Comparison of ENCODE assay signal across 7 mouse cellular contexts in genomic region chr5:96163396-96164020, GRCm38 (mm10). TPM values are rescaled to one million over a fixed set of nuclear protein-coding genes. Genes with fewer than 3 reads are reported as not detected.
A peak's percentile ranks its signal among the peaks of the same experiment; 100 is the strongest.
DNase-seq lines count a peak whose midpoint lies in the region; ATAC-seq lines count a peak whose summit lies in the region.

No protein-coding gene starts in this region.

- no peaks in the 10 kb centered on the region for H3K27me3 ChIP-seq in lung, embryonic 15.5 days
- H3K27me3 ChIP-seq in embryonic facial prominence, embryonic 13.5 days = no peaks in the 10 kb centered on the region
- no peaks in the 10 kb centered on the region for H3K27me3 ChIP-seq in limb, embryonic 12.5 days
- H3K27me3 ChIP-seq in splenic B cell, adult 2 months (ENCODE audit: control insufficient read depth, insufficient read depth, low read length, poor library complexity, severe bottlenecking) = no peaks in the 10 kb centered on the region

- no peaks in the 10 kb centered on the region for H3K36me3 ChIP-seq in lung, embryonic 15.5 days
- H3K36me3 ChIP-seq in embryonic facial prominence, embryonic 13.5 days = no peaks in the 10 kb centered on the region
- H3K36me3 ChIP-seq in limb, embryonic 12.5 days = no peaks in the 10 kb centered on the region
- H3K36me3 ChIP-seq in splenic B cell, adult 2 months (ENCODE audit: control insufficient read depth, insufficient read depth, low read length, poor library complexity, severe bottlenecking) = no peaks in the 10 kb centered on the region

- no peak for ATAC-seq in lung, embryonic 15.5 days (ENCODE audit: borderline replicate concordance, extremely low read depth, low FRiP score, low TSS enrichment)
- no peak for ATAC-seq in embryonic facial prominence, embryonic 13.5 days (ENCODE audit: insufficient number of reproducible peaks, insufficient read depth, low FRiP score, low TSS enrichment, low read depth)
- no peak for ATAC-seq in limb, embryonic 12.5 days (ENCODE audit: insufficient number of reproducible peaks, insufficient read depth, low FRiP score, low TSS enrichment, low read depth)
- no peak for ATAC-seq in megakaryocyte-erythroid progenitor cell, adult 5-6 weeks (replicated peaks; ENCODE audit: low FRiP score, low TSS enrichment, poor library complexity, severe bottlenecking)

- H3K9ac ChIP-seq in lung, embryonic 15.5 days = peak overlapping the region; percentile 59
- H3K9ac ChIP-seq in embryonic facial prominence, embryonic 13.5 days = peak overlapping the region; percentile 99
- peak overlapping the region; percentile 99 for H3K9ac ChIP-seq in limb, embryonic 12.5 days (replicated peaks)

- no peaks in the 10 kb centered on the region for H3K9me3 ChIP-seq in lung, embryonic 15.5 days
- H3K9me3 ChIP-seq in embryonic facial prominence, embryonic 13.5 days = no peaks in the 10 kb centered on the region
- 0 out of 2 replicates have a peak, but pooled peaks cover 3% of the 10 kb centered on the region for H3K9me3 ChIP-seq in limb, embryonic 12.5 days

- peaks cover 20% of the 10 kb centered on the region for H3K4me1 ChIP-seq in lung, embryonic 15.5 days
- peaks cover 16% of the 10 kb centered on the region for H3K4me1 ChIP-seq in embryonic facial prominence, embryonic 13.5 days
- H3K4me1 ChIP-seq in limb, embryonic 12.5 days (replicated peaks) = peaks cover 18% of the 10 kb centered on the region

- H3K27ac ChIP-seq in lung, embryonic 15.5 days = peak overlapping the region; percentile 99
- H3K27ac ChIP-seq in embryonic facial prominence, embryonic 13.5 days = peak overlapping the region; percentile 97
- H3K27ac ChIP-seq in limb, embryonic 12.5 days = peak overlapping the region; percentile 100

- no peak for DNase-seq in lung, postnatal 14 days
- DNase-seq in splenic B cell, adult 2 months (ENCODE audit: low read depth, low spot score) = peak; percentile 66
- no peak for DNase-seq in adrenal gland, postnatal 4 days (ENCODE audit: low spot score in 2 of 2)

- peak overlapping the region; percentile 93 for H3K4me3 ChIP-seq in lung, embryonic 15.5 days
- peak overlapping the region; percentile 98 for H3K4me3 ChIP-seq in embryonic facial prominence, embryonic 13.5 days
- H3K4me3 ChIP-seq in limb, embryonic 12.5 days (replicated peaks) = peak overlapping the region; percentile 91

- WGBS in lung, embryonic 15.5 days = 2% methylated on average over 1 of the region's 1 CpGs
- whole genome bisulfite sequencing in embryonic facial prominence, embryonic 13.5 days = 6% methylated on average over 1 of the region's 1 CpGs
- WGBS in limb, embryonic 12.5 days = 2% methylated on average over 1 of the region's 1 CpGs

- H3K4me2 ChIP-seq in lung, embryonic 15.5 days = peak overlapping the region; percentile 76
- peak overlapping the region; percentile 67 for H3K4me2 ChIP-seq in embryonic facial prominence, embryonic 13.5 days
- H3K4me2 ChIP-seq in limb, embryonic 12.5 days = peak overlapping the region; percentile 64

RNA-seq across cellular contexts. Expression of gene Cnot6l, which starts 0.5 kb away (rescaled TPM):
- 22.9 and 23.4 TPM in 2 replicates for polyA plus RNA-seq in lung, embryonic 15.5 days (2015; fragmentation: Nextera tagmentation; extraction: Ambion mirVana)
- polyA plus RNA-seq in embryonic facial prominence, embryonic 13.5 days (2015; fragmentation: Nextera tagmentation; extraction: Ambion mirVana) = 20.4 and 24.5 TPM in 2 replicates
- 19.3 and 23.0 TPM in 2 replicates for polyA plus RNA-seq in limb, embryonic 12.5 days (2016; fragmentation: Nextera tagmentation; extraction: Ambion mirVana)
- 53.5 and 58.6 TPM in 2 replicates for total RNA-seq in megakaryocyte-erythroid progenitor cell, adult 5-6 weeks (2014; fragmentation: Nextera tagmentation)
- total RNA-seq in megakaryocyte-erythroid progenitor cell, adult 5-6 weeks (2017) = 37.7 and 59.4 TPM in 2 replicates
- 100 to 1,000 TPM; 104 to 124 TPM for total RNA-seq in adrenal gland, postnatal 4 days (2021)

RNA-seq across cellular contexts. Expression of gene Mrpl1, which starts 45.8 kb away (rescaled TPM):
- 18.6 and 19.6 TPM in 2 replicates for polyA plus RNA-seq in lung, embryonic 15.5 days (2015; fragmentation: Nextera tagmentation; extraction: Ambion mirVana)
- polyA plus RNA-seq in embryonic facial prominence, embryonic 13.5 days (2015; fragmentation: Nextera tagmentation; extraction: Ambion mirVana) = 19.5 and 21.5 TPM in 2 replicates
- polyA plus RNA-seq in limb, embryonic 12.5 days (2016; fragmentation: Nextera tagmentation; extraction: Ambion mirVana) = 24.8 and 27.5 TPM in 2 replicates
- 18.0 and 21.7 TPM in 2 replicates for total RNA-seq in megakaryocyte-erythroid progenitor cell, adult 5-6 weeks (2014; fragmentation: Nextera tagmentation)
- 40.4 and 61.1 TPM in 2 replicates for total RNA-seq in megakaryocyte-erythroid progenitor cell, adult 5-6 weeks (2017)
- 10 to 100 TPM; 23.5 to 23.8 TPM for total RNA-seq in adrenal gland, postnatal 4 days (2021)
